Mouse (Mus musculus): ENCODE data around the gene Fignl2.
A peak's percentile ranks its signal among the peaks of the same experiment; 100 is the strongest.

Fignl2 gene

GRCm38 (mm10) chr15:101068029-101068428 is 10.3 kb downstream of the Fignl2 start:
- DNase-seq (ENCODE audit: low spot score in 2 of 2), result no peak

GRCm38 (mm10) chr15:101066920-101067696 is 11.3 kb downstream of the Fignl2 start:
- DNase-seq (ENCODE audit: low spot score in 2 of 2), result no peak

- no peak for DNase-seq (ENCODE audit: low spot score in 2 of 2)
These were observed 12.0 kb downstream of the Fignl2 start for GRCm38 (mm10) chr15:101066364-101066847.

DNA sequence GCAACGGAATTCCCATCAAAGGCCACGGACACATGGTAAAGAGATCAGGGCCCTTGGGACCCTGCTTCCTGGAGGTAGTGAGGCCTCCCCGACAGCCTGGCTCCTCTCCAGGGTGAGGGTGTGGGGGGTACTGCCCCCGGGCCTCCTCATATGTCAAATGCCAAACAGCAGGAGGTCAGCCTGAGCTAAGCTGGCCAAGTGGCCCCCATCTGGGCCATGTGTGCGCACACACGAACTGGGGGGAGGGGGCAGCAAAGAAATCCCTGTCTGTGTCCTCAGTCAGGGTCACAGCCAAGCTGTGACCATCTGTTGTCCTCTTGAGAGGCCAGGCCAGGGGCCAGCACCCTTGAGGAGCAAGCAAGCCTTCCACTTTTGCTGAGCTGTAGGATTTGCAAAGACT is 13.3 kb downstream of the Fignl2 start:
- no peak for DNase-seq (ENCODE audit: low spot score in 2 of 2)

DNA sequence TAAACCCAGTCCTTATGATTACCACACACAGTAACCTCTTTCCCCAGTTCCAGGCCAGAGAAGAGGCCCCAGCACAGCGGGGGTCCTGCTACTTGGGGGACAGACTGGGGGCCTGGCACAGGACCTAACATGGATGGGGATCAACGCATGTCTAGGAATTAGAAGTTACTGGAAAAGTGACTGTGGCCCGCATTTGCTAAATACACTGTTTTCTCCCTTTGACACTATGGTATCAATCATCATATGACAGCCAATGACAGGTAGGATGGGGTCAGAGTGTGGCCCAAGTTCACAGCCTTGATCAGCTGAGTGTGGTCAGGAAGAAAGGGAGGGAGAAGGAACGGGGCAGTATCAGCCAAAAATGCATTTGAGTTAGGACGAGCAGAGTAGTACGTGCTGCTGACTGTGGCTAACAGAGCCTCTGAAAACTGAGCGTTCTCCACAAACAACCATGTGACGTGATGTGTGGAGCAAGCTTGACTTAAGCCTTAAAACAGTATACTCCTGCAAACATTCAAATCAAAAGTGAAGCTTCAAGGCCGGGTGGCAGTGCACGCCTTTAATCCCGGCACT is 18.0 kb downstream of the Fignl2 start:
- DNase-seq (ENCODE audit: low spot score in 2 of 2), result no peak

DNA sequence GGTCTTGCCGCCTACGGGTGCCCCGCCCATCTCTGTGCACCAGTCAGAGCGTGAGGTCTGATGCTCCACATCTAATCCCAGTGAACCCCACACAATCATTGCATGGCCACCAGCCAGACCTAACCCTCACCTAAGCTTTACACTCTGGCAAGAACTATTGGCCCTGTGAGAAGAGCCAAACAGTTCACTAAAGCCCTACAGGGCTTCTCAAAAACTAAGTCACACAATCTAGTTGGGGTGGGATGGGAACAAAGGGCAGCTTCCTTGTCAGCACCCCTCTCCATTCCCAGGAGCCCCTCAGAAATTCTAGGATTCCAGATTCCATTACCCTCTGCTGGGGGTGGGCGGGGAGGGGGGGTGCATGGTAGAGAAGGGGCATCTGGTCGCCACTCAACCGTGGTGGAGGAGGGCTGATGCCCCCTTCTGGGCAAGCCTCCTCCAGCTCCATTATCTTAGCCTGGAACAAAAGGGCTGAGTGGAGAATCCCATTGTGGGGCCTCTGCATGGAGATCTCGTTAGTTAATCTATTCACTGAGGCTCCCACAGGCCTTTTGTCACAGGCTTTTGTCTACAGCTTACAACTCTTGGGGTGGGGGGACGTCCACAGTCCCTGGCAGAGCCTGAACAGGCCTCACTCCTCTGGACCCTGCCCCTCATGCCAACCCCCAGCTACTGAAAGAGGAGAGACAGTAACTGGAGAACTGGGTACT is 18.6 kb downstream of the Fignl2 start:
- DNase-seq (ENCODE audit: low spot score in 2 of 2), result no peak

- no peak for DNase-seq (ENCODE audit: low spot score in 2 of 2)
These were observed 22.1 kb downstream of the Fignl2 start for GRCm38 (mm10) chr15:101056225-101056624.

- no peak for DNase-seq (ENCODE audit: low spot score in 2 of 2)
These were observed 23.8 kb downstream of the Fignl2 start for GRCm38 (mm10) chr15:101054541-101054940.

- no peak for DNase-seq (ENCODE audit: low spot score in 2 of 2)
These were observed 24.4 kb downstream of the Fignl2 start for GRCm38 (mm10) chr15:101053832-101054459.

- no peak for DNase-seq (ENCODE audit: low spot score in 2 of 2)
These were observed 25.5 kb downstream of the Fignl2 start for GRCm38 (mm10) chr15:101052560-101053501.

GRCm38 (mm10) chr15:101051869-101052268 is 26.5 kb downstream of the Fignl2 start:
- DNase-seq (ENCODE audit: low spot score in 2 of 2), result no peak

- no peak for DNase-seq (ENCODE audit: low spot score in 2 of 2)
These were observed 29.9 kb downstream of the Fignl2 start for GRCm38 (mm10) chr15:101048338-101048896.

GRCm38 (mm10) chr15:101047194-101047555 is 31.2 kb downstream of the Fignl2 start, which contains the start of gene Gm47841:
TSS of gene Gm47841 (minus strand) at chr15:101047397.
- DNase-seq (ENCODE audit: low spot score in 2 of 2), result no peak

GRCm38 (mm10) chr15:101046527-101047193 is 31.7 kb downstream of the Fignl2 start:
- no peak for DNase-seq (ENCODE audit: low spot score in 2 of 2)

- no peak for DNase-seq (ENCODE audit: low spot score in 2 of 2)
These were observed 32.3 kb downstream of the Fignl2 start for GRCm38 (mm10) chr15:101046039-101046526.

GRCm38 (mm10) chr15:101044531-101044930 is 33.8 kb downstream of the Fignl2 start:
- DNase-seq (ENCODE audit: low spot score in 2 of 2), result no peak

DNA sequence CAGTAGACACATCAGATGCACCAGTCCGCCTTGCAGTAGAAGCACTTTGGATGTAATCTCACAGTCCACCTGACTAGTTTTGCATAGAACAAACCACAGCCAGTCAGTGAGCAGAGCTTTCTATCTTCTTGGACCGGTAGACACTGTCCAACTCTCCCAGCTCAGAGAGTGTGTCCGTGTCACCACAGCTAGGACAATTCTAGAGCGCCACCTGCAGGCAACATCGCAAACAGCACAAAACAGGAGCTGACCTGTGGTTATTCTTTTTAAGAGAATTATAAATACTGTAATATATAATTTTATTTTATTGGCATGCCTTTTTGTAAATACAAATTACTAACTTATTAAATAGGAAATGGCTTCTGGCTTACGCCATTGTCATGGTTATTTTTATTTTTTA is 35.8 kb downstream of the Fignl2 start:
- peak in 1 of 2 experiments; percentile 11 for DNase-seq (ENCODE audit: low spot score in 2 of 2)

DNA sequence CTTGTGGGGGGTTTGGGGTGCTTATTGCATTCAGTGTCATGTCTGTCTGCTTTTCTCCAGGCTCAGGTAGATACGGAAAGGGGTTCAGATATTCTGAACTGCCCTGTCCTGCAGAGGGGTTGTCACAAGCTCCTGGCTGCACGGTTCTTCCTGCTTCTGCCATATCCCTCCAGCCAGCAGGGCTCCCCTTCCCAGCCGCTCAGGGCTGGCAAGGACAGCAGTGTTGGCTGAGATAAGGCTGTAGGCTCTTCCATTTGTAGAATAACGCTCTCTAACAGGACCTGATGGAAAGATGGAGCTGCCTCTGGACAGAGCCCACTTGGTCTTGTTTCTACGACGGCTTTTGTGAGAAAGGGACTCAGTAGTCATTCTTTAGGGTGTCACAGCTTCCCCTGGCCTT is 36.4 kb downstream of the Fignl2 start:
- no peak for DNase-seq (ENCODE audit: low spot score in 2 of 2)

- no peak for DNase-seq (ENCODE audit: low spot score in 2 of 2)
These were observed 38.7 kb downstream of the Fignl2 start for GRCm38 (mm10) chr15:101039651-101040050.

GRCm38 (mm10) chr15:101028960-101029359 is 49.4 kb downstream of the Fignl2 start:
- no peak for DNase-seq (ENCODE audit: low spot score in 2 of 2)

All from spleen, postnatal 36 days (tissue).